Mouse (Mus musculus) lung, embryonic 15.5 days (tissue): ENCODE data around the gene Raly. TPM values are rescaled to one million over a fixed set of nuclear protein-coding genes. Genes with fewer than 3 reads are reported as not detected.
A peak's percentile ranks its signal among the peaks of the same experiment; 100 is the strongest.

Experiments
- ATAC-seq: fragments of 200-750 bp; cut with Nextera tagmentation; 2 replicates; pipeline ENCODE4 v1.8.0; 2017; ENCODE audit warnings: moderate number of reproducible peaks, borderline replicate concordance; ENCODE audit not compliant: low FRiP score, low TSS enrichment; ENCODE audit errors: extremely low read depth
- H3K27ac ChIP-seq: fragments of 300-500 bp; sonication (generic); 2 replicates; pipeline ENCODE4 v1.5.1; 2015; ENCODE audit warnings: moderate library complexity, mild to moderate bottlenecking, inconsistent platforms
- H3K27me3 ChIP-seq: fragments of 300-500 bp; sonication (generic); 2 replicates; pipeline ENCODE4 v1.6.1; 2015; ENCODE audit warnings: inconsistent platforms
- H3K36me3 ChIP-seq: fragments of 300-500 bp; sonication (generic); 2 replicates; pipeline ENCODE4 v1.6.1; 2015; ENCODE audit warnings: inconsistent platforms
- H3K4me1 ChIP-seq: fragments of 300-500 bp; sonication (generic); 2 replicates; pipeline ENCODE4 v1.6.1; 2015; ENCODE audit warnings: inconsistent platforms
- H3K4me2 ChIP-seq: fragments of 300-500 bp; sonication (generic); 2 replicates; pipeline ENCODE4 v1.6.1; 2015; ENCODE audit warnings: inconsistent platforms, mild to moderate bottlenecking, moderate library complexity
- H3K4me3 ChIP-seq: fragments of 300-500 bp; sonication (generic); 2 replicates; pipeline ENCODE4 v1.5.1; 2015; ENCODE audit warnings: mild to moderate bottlenecking, inconsistent platforms
- H3K9ac ChIP-seq: fragments of 300-500 bp; sonication (generic); 2 replicates; pipeline ENCODE4 v1.6.1; 2015; ENCODE audit warnings: inconsistent platforms
- H3K9me3 ChIP-seq: fragments of 300-500 bp; sonication (generic); 2 replicates; pipeline ENCODE4 v1.6.1; 2016; ENCODE audit warnings: inconsistent platforms
- WGBS: fragments of 180-500 bp; shearing (Covaris S2); methylation state at CpG from one replicate; pipeline ENCODE4 v1.1.7; 2015; 5-methylcytosine and 5-hydroxymethylcytosine counted together
- polyA plus RNA-seq: library from polyadenylated mRNA; unstranded; fragments of >200 nt; fragmentation: Nextera tagmentation; extraction: Ambion mirVana; gene quantifications from 2 replicates; pipeline ENCODE4 v1.2.1, GENCODE M21; 2015

The Raly gene
- polyA plus RNA-seq, 1 experiment from 2014 or later: 48.0 TPM

GRCm38 (mm10) chr2:154764828-154765497, 25.9 kb upstream of the Raly start:
- Histone ChIP-seq H3K27ac (0 out of 2 replicates have a peak overlapping the region, but pooled peaks have one; percentile 4), H3K4me3 (no peak overlapping the region), H3K9me3 (no peaks in the 10 kb centered on the region), H3K4me2 (no peak overlapping the region), H3K9ac (no peak overlapping the region), H3K4me1 (peaks cover 18% of the 10 kb centered on the region), H3K27me3 (no peaks in the 10 kb centered on the region), H3K36me3 (no peaks in the 10 kb centered on the region)
- 59% methylated on average over 9 of the region's 9 CpGs for WGBS
- peak; percentile 54; the same call in 1 of the 2 replicates for ATAC-seq

- Histone ChIP-seq H3K36me3 (no peaks in the 10 kb centered on the region), H3K4me1 (peaks cover 18% of the 10 kb centered on the region), H3K4me3 (no peak overlapping the region), H3K27ac (peak overlapping the region; percentile 57; the same call in 1 of the 2 replicates), H3K4me2 (no peak overlapping the region), H3K9ac (no peak overlapping the region), H3K9me3 (no peaks in the 10 kb centered on the region), H3K27me3 (no peaks in the 10 kb centered on the region)
- WGBS: 37% methylated on average over 8 of the region's 8 CpGs
- peak; percentile 76 for ATAC-seq
Measured at GRCm38 (mm10) chr2:154765554-154766008, 25.3 kb upstream of the Raly start.

- Histone ChIP-seq H3K36me3 (no peaks in the 10 kb centered on the region), H3K4me2 (no peak overlapping the region), H3K9ac (no peak overlapping the region), H3K4me3 (no peak overlapping the region), H3K9me3 (no peaks in the 10 kb centered on the region), H3K27me3 (no peaks in the 10 kb centered on the region), H3K27ac (no peak overlapping the region), H3K4me1 (peaks cover 18% of the 10 kb centered on the region)
- ATAC-seq: no peak
- whole genome bisulfite sequencing: 83% methylated on average over 6 of the region's 6 CpGs
Measured at GRCm38 (mm10) chr2:154767051-154767450, 23.8 kb upstream of the Raly start.

- Histone ChIP-seq H3K9ac (no peak within 1 kb of the TSS), H3K9me3 (no peaks in the 10 kb centered on the region), H3K4me2 (no peak within 1 kb of the TSS), H3K27me3 (no peaks in the 10 kb centered on the region), H3K36me3 (no peaks in the 10 kb centered on the region), H3K27ac (no peak within 1 kb of the TSS), H3K4me3 (no peak within 1 kb of the TSS), H3K4me1 (peaks cover 8% of the 10 kb centered on the region)
- no peak for ATAC-seq
Measured at GRCm38 (mm10) chr2:154769930-154770329, 21.0 kb upstream of the Raly start, which contains the start of gene Gm14214. Gm14214 (minus strand) TSS chr2:154770030.

- no peak overlapping the region for H3K9ac ChIP-seq
- no peaks in the 10 kb centered on the region for H3K36me3 ChIP-seq
- H3K27ac ChIP-seq: no peak overlapping the region
- 72% methylated on average over 8 of the region's 8 CpGs for WGBS
- H3K9me3 ChIP-seq: no peaks in the 10 kb centered on the region
- no peaks in the 10 kb centered on the region for H3K4me1 ChIP-seq
- H3K27me3 ChIP-seq: no peaks in the 10 kb centered on the region
- no peak overlapping the region for H3K4me3 ChIP-seq
- ATAC-seq: no peak
- no peak overlapping the region for H3K4me2 ChIP-seq
Measured at GRCm38 (mm10) chr2:154771604-154772003, 19.3 kb upstream of the Raly start.

GRCm38 (mm10) chr2:154774032-154774431, 16.9 kb upstream of the Raly start:
- H3K27ac ChIP-seq: no peak overlapping the region
- H3K9me3 ChIP-seq: no peaks in the 10 kb centered on the region

GRCm38 (mm10) chr2:154776496-154776895, 14.4 kb upstream of the Raly start:
- no peak for ATAC-seq
- Histone ChIP-seq H3K27me3 (no peaks in the 10 kb centered on the region), H3K4me1 (no peaks in the 10 kb centered on the region), H3K4me2 (no peak overlapping the region), H3K36me3 (no peaks in the 10 kb centered on the region), H3K9ac (no peak overlapping the region), H3K4me3 (no peak overlapping the region), H3K27ac (no peak overlapping the region), H3K9me3 (no peaks in the 10 kb centered on the region)
- 61% methylated on average over 7 of the region's 7 CpGs for WGBS

More at GRCm38 (mm10) chr2:154774032-154774431, 16.9 kb upstream of the Raly start:
- Histone ChIP-seq H3K9ac (no peak overlapping the region), H3K36me3 (no peaks in the 10 kb centered on the region), H3K4me3 (no peak overlapping the region), H3K4me1 (no peaks in the 10 kb centered on the region), H3K4me2 (no peak overlapping the region), H3K27me3 (no peaks in the 10 kb centered on the region)
- WGBS: 81% methylated on average over 1 of the region's 1 CpGs
- ATAC-seq: no peak

- Histone ChIP-seq H3K4me2 (no peak overlapping the region), H3K27me3 (no peaks in the 10 kb centered on the region), H3K9ac (no peak overlapping the region), H3K36me3 (no peaks in the 10 kb centered on the region), H3K4me3 (no peak overlapping the region), H3K27ac (no peak overlapping the region), H3K9me3 (no peaks in the 10 kb centered on the region), H3K4me1 (no peaks in the 10 kb centered on the region)
- 41% methylated on average over 3 of the region's 3 CpGs for WGBS
- no peak for ATAC-seq
Measured at GRCm38 (mm10) chr2:154779648-154780047, 11.2 kb upstream of the Raly start.

GRCm38 (mm10) chr2:154782361-154782760, 8.5 kb upstream of the Raly start:
- Histone ChIP-seq H3K4me2 (no peak overlapping the region), H3K9me3 (no peaks in the 10 kb centered on the region), H3K4me3 (no peak overlapping the region), H3K9ac (no peak overlapping the region), H3K4me1 (no peaks in the 10 kb centered on the region; the same call in 1 of the 2 replicates), H3K36me3 (no peaks in the 10 kb centered on the region), H3K27ac (no peak overlapping the region), H3K27me3 (no peaks in the 10 kb centered on the region)
- WGBS: 70% methylated on average over 4 of the region's 4 CpGs
- ATAC-seq: no peak

GRCm38 (mm10) chr2:154782856-154783650, 7.8 kb upstream of the Raly start:
- Histone ChIP-seq H3K9me3 (no peaks in the 10 kb centered on the region), H3K36me3 (no peaks in the 10 kb centered on the region), H3K9ac (no peak overlapping the region), H3K27me3 (no peaks in the 10 kb centered on the region), H3K4me3 (no peak overlapping the region), H3K27ac (no peak overlapping the region), H3K4me2 (no peak overlapping the region), H3K4me1 (no peaks in the 10 kb centered on the region; the same call in 1 of the 2 replicates)
- WGBS: 72% methylated on average over 17 of the region's 17 CpGs
- ATAC-seq: no peak

- no peak for ATAC-seq
- no peak overlapping the region for H3K9ac ChIP-seq
- H3K36me3 ChIP-seq: no peaks in the 10 kb centered on the region
- H3K4me1 ChIP-seq: peaks cover 5% of the 10 kb centered on the region; the same call in 1 of the 2 replicates
- H3K27ac ChIP-seq: no peak overlapping the region
- H3K4me3 ChIP-seq: no peak overlapping the region
- H3K9me3 ChIP-seq: no peaks in the 10 kb centered on the region
- H3K27me3 ChIP-seq: no peaks in the 10 kb centered on the region
- no peak overlapping the region for H3K4me2 ChIP-seq
- WGBS: 62% methylated on average over 3 of the region's 3 CpGs
Measured at GRCm38 (mm10) chr2:154785284-154785683, 5.6 kb upstream of the Raly start.

GRCm38 (mm10) chr2:154786187-154786586, 4.7 kb upstream of the Raly start:
- Histone ChIP-seq H3K9ac (no peak overlapping the region), H3K9me3 (no peaks in the 10 kb centered on the region), H3K4me2 (no peak overlapping the region), H3K4me3 (no peak overlapping the region), H3K36me3 (no peaks in the 10 kb centered on the region), H3K27me3 (no peaks in the 10 kb centered on the region), H3K27ac (no peak overlapping the region), H3K4me1 (peaks cover 5% of the 10 kb centered on the region; the same call in 1 of the 2 replicates)
- 38% methylated on average over 3 of the region's 3 CpGs for WGBS
- no peak for ATAC-seq
